Mouse (Mus musculus) CD4-positive, CD25-positive, alpha-beta regulatory T cell, adult 4 months (primary cell): ENCODE data around the gene Ppp1ca. TPM values are rescaled to one million over a fixed set of nuclear protein-coding genes. Genes with fewer than 3 reads are reported as not detected.

Source experiments
- ATAC-seq: one replicate; pipeline ENCODE4 v1.8.0; 2017
- polyA plus RNA-seq, 2 experiments: library from polyadenylated mRNA; unstranded; fragments of 100-300 nt; shearing (Covaris generic); gene quantifications; one replicate each; pipeline ENCODE4 v1.2.1; 2017

Ppp1ca gene
- polyA plus RNA-seq, 2 experiments from 2014 or later, result 835 to 936 TPM

DNA sequence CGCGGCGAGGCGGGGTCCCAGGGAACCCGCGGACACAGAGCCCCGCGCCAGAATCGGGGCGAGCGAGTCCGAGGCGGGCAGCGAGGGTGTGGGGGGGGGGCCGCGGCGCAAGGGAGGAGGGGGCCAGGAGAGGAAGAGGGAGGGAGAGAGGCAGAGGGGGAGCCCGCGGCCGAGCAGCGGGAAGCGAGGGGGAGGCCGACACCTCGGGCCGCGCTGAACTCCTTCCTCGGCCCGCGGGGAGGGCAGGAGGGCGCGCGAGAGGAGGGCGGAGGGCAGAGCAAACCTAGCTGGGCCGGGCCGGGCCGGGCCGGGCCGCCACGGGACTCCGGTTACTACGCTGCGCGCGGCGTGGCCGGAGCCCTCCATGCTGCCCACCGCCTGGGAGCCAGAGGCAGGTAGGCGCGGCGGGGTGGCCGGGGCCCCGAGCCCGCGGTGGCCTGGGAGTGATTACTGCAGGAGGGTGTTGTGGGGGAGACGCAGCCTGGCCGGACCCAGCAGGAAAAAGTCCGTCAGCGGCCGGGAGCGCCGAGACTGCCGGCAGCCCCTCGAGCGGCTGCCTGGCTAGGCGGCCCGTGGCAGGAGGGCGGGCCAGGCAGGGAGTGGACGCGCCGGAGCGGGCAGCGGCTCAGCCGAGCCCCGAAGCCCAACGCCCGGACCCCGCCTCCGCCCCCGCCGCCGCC is 23.0 kb downstream of the Ppp1ca start:
- ATAC-seq, result no peak

DNA sequence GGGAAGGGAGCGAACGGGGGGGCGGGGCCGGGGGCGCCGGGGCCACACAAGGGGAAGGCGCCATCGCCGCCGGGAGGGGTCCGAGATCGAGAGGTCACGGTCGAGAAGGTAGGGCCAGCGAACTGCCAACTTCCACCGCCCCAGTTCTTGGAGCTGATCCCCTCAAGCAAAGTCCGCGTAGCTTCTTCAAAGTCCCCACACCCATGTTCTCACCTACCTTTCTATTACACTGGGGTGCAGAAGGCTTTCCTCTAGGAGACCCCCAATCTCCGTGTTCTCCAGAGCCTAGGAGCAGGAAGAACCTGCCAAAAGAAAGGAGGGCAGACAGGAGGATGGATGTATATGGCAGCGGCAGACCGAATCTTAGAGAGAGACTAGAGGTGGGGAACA is 23.6 kb downstream of the Ppp1ca start:
- ATAC-seq, result no peak

DNA sequence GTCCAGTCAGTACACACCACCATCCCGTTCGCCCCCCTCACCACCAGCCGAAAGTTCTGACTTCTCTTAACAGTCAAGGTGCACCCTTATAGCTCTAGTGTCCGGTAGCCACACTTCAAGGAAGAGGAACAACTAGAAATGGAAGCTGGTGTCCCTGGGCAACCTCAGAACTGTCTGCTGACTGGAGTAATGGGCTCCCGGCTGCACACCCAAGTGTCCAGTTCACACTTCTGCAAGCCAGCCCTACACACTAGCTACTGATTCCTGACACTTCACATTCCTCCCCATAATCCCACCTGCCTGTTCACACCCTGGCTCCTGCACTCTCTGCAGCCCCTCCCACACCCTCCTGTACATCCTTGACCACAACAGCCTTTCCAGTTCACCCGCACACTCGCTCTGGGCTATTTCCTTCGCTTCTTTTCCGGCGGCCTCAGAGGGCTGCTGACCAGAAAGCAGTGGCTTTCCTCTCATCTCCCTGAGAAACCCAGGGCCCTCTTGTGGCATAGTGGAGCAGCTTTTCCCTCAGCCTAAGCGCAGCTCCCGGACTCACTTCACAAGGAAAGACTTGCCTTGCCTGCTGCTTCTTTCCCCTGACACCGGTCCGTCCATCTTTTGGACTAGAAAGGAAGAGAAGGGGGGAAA is 24.3 kb downstream of the Ppp1ca start:
- ATAC-seq, result no peak

DNA sequence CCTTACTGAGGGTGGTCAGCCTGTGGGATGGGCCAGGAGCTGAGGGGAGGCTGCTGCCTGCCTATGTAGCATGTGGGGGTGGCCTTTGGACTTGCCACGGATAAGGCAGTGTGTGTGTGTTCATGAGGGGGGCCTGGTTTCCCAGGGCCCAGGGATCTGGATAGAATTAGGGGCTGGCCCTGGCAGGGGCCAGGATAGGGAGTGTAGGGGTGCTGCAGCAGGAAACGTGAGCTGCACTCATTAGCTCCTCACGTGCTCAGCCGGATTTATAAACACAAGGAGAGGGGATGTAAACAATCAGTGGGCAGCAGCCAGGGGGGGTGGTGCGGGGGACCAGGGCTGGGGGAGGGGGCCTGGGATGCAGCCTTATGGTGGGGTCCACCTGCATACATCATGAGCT is 25.3 kb downstream of the Ppp1ca start:
- no peak for ATAC-seq

DNA sequence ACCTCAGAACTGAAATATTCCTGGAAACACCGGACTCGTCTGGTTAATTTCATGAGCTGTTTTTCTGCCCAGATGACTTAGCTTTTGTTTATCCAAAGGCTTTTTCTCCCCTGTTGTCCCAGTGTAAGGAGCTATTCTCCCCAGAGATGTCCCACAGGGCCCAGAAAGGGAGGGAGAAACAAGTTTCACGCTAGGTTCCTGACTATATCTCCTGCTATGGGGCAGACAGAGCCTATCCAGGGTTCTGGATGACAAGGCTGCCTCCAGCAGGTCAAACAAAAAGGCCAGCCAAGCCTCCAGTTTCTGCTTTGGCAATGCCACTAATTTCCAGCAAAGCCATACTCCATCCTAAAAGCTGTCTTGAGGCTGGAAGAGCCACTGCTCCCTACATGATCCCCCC is 26.0 kb downstream of the Ppp1ca start:
- ATAC-seq, result no peak

DNA sequence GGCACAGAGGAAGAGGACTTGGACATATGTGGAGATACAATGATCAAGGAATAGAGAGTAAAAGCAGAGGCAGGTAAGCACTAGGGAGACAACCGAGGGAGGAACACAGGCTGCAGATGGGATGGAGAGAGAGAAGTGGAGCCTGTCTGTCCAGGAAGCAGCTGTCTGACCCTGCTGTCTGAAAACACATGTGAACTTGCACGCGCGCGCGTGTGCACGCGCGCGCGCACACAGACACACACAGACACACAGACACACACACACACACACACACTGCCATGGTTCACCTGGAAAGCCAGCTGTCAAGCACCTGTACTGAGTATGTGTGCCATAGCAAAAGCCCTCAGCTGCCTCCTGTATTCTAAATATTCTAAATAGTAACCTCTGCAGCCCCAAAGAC is 26.4 kb downstream of the Ppp1ca start:
- ATAC-seq, result no peak

DNA sequence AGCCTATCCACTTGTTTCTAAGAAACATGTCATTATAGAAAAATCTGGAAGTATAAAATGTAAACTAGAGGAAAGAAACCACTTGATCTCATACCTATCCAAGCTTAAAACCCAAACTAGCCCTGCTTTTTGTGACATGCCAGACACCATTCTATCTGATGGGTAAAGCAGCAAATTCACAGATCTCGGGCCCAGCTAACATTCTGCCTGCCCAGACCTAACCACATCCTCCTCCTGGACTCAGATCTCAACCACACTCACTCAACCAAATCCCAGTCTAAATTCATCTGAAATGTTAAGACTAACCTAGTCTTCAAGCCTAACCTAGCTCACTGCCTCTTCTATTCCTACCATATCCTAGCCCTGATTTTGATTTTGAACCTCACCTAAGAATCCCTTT is 26.9 kb downstream of the Ppp1ca start:
- ATAC-seq, result peak; percentile 45

DNA sequence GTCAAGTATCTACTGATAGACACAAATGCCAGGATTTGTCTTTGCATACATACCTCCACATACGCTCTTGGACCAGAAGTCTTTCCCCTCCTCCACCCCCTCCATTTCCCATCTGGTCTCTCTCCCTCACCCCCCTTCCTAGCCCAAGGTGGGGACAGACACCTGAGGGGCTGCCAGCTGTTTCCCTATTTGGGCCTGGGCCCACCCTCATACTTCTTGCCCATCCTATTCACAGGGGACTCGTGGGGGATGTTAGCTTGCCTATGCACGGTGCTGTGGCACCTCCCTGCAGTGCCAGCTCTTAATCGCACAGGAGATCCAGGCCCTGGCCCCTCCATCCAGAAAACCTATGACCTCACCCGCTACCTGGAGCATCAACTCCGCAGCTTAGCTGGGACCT is 28.1 kb downstream of the Ppp1ca start:
- no peak for ATAC-seq

DNA sequence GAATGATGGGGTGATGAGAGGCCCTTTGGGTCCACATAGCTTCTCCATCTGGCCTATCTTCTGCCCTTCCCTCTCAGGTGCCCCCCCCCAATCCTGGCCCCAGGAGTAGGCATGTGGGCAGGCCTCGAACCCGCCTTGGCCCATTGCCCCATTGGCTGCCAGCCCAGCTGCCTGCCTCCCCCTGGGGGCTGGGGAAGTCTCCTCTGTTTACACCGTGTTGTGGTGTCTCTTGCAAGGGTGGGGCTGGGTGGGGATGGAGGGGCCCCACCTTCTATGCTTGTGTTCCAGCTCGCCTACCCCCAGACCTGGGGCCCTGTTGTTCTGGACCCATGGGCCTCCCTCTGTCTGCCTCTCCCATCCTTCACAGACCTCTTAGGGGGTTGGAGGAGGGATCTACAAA is 28.6 kb downstream of the Ppp1ca start:
- ATAC-seq, result no peak

DNA sequence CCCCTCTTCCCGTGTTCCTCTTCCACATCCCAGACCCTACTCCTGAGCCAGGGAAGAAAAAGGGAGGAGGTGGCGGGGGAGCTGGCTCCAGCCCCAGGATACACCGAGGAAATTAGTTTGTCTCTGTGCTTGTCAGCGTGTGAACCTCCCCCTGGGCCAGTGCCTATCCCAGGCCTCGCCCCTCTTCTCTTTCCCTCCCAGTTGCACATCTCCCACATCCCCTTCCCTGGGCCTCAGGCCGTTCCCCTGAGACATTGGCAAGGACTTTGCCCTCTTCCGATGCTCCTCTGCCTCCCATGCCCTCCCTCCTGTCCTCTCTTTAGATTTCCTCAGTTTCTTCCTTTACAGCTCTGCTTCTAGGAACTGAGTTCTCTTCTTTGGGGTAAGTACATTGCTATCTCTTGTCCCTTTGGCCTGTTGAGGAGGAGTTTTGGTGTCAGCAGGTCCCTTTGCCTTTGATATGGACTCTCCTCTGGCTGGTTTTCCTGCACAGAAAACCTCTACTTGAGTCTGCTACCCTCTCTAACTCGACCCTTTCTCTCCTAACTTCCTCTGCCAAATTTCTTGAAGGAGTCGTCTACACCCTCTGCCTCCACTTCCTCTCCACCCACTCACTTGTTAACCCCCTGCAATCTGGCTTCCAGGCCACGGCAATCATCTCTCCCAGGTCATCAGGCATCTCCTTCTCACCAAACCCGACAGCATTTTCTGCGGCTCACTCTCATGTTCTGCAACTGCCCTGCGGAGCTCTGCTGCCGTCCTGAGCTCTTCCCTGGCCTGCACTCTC is 29.3 kb downstream of the Ppp1ca start:
- peak; percentile 40 for ATAC-seq

DNA sequence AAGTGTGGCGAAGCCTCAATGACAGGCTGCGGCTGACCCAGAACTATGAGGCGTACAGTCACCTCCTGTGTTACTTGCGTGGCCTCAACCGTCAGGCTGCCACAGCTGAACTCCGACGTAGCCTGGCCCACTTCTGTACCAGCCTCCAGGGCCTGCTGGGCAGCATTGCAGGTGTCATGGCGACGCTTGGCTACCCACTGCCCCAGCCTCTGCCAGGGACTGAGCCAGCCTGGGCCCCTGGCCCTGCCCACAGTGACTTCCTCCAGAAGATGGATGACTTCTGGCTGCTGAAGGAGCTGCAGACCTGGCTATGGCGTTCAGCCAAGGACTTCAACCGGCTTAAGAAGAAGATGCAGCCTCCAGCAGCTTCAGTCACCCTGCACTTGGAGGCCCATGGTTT is 30.3 kb downstream of the Ppp1ca start:
- ATAC-seq, result no peak

DNA sequence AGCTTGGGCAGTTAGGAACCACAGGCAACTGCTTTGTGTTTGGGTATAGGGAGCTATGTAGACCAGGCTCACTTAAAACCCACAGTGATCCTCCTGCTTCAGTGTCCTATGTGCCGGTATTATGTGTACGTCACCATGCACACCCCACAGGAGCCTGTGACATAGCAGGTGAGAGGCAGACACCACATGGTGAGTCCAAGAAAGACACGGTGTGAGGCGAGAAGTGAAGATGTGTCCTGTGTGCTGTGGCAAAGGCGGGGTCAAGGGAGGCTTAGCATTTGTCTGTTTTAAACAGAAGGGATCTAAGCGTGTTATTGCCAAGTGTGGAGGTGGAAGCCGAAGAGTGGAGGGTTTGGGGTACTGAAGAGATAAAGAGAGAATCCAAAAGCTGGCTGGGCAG is 34.9 kb downstream of the Ppp1ca start:
- no peak for ATAC-seq

DNA sequence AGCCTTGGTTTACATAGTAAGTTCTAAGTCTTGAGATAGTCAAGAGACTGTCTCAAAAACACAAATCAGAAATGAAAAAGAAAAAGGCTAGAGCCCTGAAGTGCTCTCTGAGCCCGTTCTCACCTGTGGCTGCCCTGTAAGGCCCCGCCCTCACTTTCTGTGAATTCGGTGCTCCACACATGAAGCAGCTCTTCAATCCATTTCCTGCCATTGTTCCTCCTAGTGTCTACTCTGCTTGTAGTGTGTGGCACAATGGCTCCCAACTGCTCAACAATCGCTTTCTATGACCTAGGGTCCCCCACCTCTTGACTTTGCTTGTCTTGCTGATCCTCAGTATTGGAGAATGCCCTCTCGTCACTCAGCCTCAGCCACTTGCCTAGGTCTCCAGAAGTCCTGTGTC is 35.6 kb downstream of the Ppp1ca start:
- no peak for ATAC-seq

DNA sequence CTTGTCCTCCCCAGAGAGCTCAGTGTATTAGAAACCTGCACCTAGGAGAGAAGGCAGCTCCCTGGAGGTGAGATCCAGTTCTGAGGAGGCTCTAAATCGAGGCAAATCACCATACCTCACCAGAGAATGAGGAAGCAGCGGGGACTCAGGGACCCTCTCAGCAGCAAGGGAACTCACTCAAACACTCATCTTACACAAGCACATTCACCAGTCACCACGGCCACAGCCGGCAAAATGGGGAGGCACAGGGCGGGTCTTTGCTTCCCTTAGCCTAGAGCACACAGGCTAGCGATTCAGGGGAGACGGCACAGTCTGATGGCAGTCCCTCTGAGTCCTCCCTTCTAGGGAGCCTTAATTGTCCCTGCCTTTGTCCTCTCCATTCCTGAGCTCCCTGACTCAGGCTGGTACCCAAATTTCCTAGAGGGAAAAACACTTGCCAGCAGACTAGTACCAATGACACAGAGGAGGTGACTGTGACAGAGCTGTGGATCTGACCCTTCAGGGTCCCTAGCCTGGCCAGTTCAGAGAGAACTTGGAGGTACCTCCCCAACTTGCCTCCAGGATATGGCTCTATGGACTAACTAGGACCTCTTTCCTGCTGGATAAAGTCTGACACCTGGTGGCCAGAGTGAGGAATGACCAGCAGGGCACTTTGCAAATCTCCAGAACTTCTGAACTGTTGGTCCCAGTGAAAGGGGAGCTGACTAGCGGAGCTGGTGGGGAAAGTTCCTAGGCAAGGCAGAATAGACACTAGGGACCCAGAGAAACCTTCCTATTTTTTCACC is 36.2 kb downstream of the Ppp1ca start:
- ATAC-seq, result peak; percentile 14

DNA sequence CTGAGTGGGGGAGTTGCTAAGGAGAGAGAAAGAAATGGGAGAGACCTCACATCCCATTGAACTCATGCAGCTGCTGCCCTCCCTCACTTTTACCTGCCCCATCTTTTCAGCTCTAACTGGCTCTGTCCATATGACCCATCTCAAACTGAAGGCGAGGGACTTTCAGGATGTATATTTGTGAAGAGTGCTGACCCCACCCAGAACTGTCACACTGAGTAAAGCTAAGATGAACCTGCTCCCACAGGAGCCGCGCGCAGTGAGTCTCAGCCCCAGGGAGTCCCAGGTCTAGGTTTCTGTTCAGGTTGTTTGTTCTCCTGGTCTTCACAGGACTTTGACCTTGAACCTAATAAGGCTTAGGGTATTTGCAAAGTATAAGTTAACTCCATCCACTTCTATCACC is 37.0 kb downstream of the Ppp1ca start:
- ATAC-seq, result no peak

DNA sequence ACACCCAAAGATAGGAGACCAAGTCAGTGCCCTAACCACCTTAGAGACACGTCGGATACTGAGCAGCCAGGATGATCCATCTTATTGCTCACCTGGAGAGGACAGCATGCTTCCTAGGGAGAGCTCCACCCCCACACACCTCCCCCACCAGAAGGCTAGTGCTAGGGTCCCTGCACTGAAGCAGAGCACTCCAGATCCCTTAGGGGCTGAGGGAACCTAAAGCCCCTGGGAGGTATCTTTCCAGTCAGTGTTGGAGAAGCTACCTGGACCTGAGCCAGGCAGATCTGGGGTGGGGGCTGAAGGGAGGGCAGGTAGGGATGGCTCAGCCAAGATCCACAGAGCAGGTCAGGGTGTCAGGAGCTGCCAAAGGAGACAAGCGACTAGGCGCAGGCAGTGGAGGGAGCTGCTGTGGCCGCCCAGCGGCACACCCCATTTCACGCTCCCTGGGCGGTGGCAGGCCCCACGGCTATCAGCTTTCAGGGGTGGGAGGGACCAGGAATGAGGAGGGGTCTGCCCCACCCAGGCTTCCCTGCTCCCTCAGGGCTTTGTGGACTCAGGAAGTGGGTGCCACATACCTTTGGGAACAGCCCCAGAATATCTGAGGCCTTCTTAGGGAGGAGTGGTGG is 37.7 kb downstream of the Ppp1ca start:
- no peak for ATAC-seq

DNA sequence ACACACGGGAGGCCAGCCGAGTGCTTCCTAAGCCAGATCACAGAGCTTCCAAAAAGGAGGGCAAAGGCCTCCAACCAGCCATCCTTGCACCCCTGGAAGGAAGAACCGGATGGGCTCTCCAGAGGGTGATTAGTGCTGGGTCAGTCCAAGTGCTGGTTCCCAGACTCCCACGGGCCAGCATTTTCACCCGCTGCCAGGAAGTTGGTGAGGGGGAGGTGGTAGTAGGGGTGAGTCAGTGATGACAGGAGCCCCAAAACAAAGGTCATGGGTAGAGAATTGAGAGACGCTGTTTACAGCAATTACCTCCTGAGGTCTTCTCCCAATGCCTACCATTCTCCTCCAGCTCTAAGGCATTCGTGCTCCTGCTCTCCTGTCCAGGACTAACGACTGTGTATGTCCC is 38.5 kb downstream of the Ppp1ca start:
- no peak for ATAC-seq

DNA sequence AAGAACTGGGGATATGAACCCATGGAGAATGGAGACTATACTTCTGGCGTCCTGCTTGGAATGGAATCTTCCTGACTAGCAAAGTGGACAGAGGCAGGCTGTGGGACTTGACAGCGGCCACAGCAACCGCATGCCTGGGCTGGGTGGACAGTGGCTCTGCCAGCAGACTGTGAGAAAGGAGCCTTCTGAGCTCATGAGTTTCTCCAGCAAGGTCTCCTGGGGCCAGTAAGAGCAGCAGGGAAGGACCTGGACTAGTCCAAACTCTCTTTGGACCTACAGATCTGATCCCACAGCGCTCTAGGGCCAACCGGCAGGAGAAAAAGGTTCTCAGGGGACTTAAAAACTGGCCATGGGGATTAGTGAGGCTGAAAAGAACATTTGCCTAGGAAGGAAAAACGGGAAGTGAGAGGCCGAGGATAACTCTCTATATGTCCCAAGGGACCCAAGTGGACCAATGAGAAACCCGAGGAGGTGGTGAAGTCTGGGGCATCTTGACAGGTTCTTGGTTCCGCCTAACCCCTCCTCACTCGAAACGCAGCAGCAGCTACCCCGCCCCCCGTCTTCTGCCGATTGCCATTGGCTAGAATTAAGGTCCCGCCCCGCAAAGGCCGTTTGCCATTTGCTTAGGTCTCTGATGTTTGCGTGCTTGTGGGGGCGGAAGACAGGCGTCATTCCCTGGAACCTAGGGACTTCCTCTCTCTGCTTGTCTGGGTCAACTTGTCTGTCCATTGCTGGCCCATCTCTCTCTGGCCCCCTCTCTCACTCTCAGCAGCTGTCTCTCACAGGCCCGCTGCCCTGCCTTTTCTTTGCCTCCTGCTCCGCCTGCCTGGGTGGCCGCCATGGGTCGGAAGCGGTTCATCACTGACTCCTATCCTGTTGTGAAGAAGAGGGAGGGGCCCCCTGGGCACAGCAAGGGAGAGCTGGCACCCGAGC is 39.7 kb downstream of the Ppp1ca start, which contains the start of gene Pold4:
Pold4 (plus strand) TSS at position 647 of the 933 bp plus-strand sequence.
- ATAC-seq, result peak; percentile 84

DNA sequence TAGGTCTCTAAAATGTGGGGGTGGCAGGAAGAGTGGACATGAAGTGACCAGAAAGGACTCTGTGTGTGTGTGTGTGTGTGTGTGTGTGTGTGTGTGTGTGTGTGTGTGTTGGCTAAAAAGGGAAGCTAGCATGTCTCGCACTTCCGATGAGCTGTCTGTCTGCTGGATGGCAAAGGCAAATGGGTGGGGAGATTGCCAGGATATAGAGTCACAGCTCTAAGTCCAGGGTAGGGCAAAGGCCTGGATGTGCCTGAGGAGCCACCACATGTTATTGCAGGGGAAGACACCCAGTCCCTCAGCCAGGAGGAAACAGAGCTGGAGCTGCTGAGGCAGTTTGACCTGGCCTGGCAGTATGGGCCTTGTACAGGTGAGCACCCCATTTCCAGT is 40.3 kb downstream of the Ppp1ca start:
- ATAC-seq, result peak; percentile 54

DNA sequence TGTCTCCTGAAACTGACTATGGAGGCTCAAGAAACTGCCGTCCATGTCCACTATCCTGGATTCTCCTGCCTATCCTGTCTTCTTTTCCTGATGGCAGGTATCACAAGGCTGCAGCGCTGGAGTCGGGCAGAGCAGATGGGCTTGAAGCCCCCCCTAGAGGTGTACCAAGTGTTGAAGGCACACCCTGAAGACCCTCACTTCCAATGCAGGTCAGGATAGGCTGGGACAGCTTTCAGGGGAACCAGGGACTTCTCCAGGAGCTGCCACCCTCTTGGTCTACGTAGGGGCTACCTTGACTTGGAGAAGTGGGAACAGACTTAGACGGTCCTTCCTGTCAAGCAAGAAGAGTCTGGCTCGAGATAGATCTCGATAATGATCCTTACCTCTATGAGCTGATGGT is 40.8 kb downstream of the Ppp1ca start:
- no peak for ATAC-seq

DNA sequence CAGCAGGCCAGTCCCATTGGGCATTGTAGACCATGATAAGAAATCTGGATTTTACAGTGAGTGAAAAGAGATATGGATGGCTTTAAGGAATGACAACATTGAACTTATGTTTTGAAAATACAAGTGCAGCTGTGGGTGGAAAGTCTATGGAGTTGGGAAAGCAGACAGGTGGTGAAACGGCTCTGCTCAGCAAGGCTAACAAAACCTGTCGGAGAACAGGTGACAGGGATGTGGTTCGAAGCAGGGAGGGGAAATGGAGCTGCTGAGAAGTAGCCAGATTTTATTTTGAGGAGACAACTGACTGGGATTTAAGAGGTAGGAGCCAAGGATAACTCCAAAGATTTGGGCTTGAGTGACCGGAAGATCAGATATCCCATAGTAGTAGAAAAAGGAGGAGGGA is 42.7 kb downstream of the Ppp1ca start:
- ATAC-seq, result no peak
